Mouse (Mus musculus) heart, postnatal 0 days (tissue): ENCODE results near the gene G3bp2. TPM values are rescaled to one million over a fixed set of nuclear protein-coding genes. Genes with fewer than 3 reads are reported as not detected.
A peak's percentile ranks its signal among the peaks of the same experiment; 100 is the strongest.

Source experiments
- ATAC-seq: fragments of 200-750 bp; cut with Nextera tagmentation; 2 replicates; pipeline ENCODE4 v1.8.0; 2017; ENCODE audit warnings: low read depth, moderate number of reproducible peaks, moderate library complexity; ENCODE audit not compliant: insufficient read depth
- DNase-seq: peaks from one replicate; pipeline ENCODE4 v3.0.0-alpha.2; 2016; ENCODE audit warnings: low spot score
- H3K27ac ChIP-seq: fragments of 300-500 bp; sonication (generic); 2 replicates; pipeline ENCODE4 v1.5.1; 2014; ENCODE audit warnings: low read depth, mild to moderate bottlenecking
- H3K27me3 ChIP-seq: fragments of 300-500 bp; sonication (generic); 2 replicates; pipeline ENCODE4 v1.6.1; 2014; ENCODE audit warnings: low read length, mixed read lengths; ENCODE audit not compliant: control insufficient read depth, insufficient read depth
- H3K36me3 ChIP-seq: fragments of 300-500 bp; sonication (generic); replicated peaks from 2 replicates; pipeline ENCODE4 v1.6.1; 2014; ENCODE audit warnings: low read length, mixed read lengths; ENCODE audit not compliant: control insufficient read depth, insufficient read depth
- H3K4me1 ChIP-seq: fragments of 300-500 bp; sonication (generic); 2 replicates; pipeline ENCODE4 v1.6.1; 2014; ENCODE audit warnings: antibody characterized with exemption; ENCODE audit not compliant: control insufficient read depth, insufficient read depth
- H3K4me2 ChIP-seq: fragments of 300-500 bp; sonication (generic); 2 replicates; pipeline ENCODE4 v1.6.1; 2014; ENCODE audit warnings: low read depth, mild to moderate bottlenecking, low read length, moderate library complexity
- H3K4me3 ChIP-seq: fragments of 300-500 bp; sonication (generic); 2 replicates; pipeline ENCODE4 v1.5.1; 2014; ENCODE audit warnings: low read depth, low read length
- H3K9ac ChIP-seq: fragments of 300-500 bp; sonication (generic); replicated peaks from 2 replicates; pipeline ENCODE4 v1.6.1; 2014; ENCODE audit warnings: low read depth, low read length, mixed read lengths
- H3K9me3 ChIP-seq: fragments of 300-500 bp; sonication (generic); replicated peaks from 2 replicates; pipeline ENCODE4 v1.6.1; 2016; ENCODE audit warnings: low read length; ENCODE audit not compliant: control insufficient read depth
- CTCF ChIP-seq: IDR thresholded peaks from 2 replicates; pipeline ENCODE4 v1.5.1; 2016; ENCODE audit warnings: antibody characterized with exemption, control low read depth, low read depth
- EP300 ChIP-seq: IDR thresholded peaks from 2 replicates; pipeline ENCODE4 v1.6.1; 2016; ENCODE audit warnings: antibody characterized with exemption, low read depth
- WGBS: fragments of 180-500 bp; shearing (Covaris S2); extraction: QIAGEN DNeasy Blood & Tissue Kit; methylation state at CpG from one replicate; pipeline ENCODE4 v1.1.7; 2014; 5-methylcytosine and 5-hydroxymethylcytosine counted together
- polyA plus RNA-seq: library from polyadenylated mRNA; unstranded; fragments of >200 nt; fragmentation: Nextera tagmentation; extraction: Ambion mirVana; gene quantifications from 2 replicates; pipeline ENCODE4 v1.2.1, GENCODE M21; 2015
- total RNA-seq: library from RNA; depleted of rRNA; stranded (reverse); fragments of >200 nt; gene quantifications from 2 replicates; pipeline ENCODE4 v1.2.3, GENCODE M21; 2014; ENCODE audit warnings: low replicate concordance

G3bp2 gene
- total and polyA plus RNA-seq, 2 experiments from 2014 or later, result 32.1 to 119 TPM

GRCm38 (mm10) chr5:92080400-92080799 is 3.1 kb downstream of the G3bp2 start:
- ATAC-seq, result no peak
- Histone ChIP-seq H3K4me2 (no peak overlapping the region), H3K9me3 (no peaks in the 10 kb centered on the region), H3K9ac (no peak overlapping the region), H3K27ac (no peak overlapping the region), H3K4me3 (no peak overlapping the region), H3K27me3 (no peaks in the 10 kb centered on the region), H3K4me1 (peaks cover 22% of the 10 kb centered on the region), H3K36me3 (no peaks in the 10 kb centered on the region)
- 57% methylated on average over 1 of the region's 1 CpGs for WGBS
- TF ChIP-seq EP300 (no peak), CTCF (no peak)
- no peak for DNase-seq

- Histone ChIP-seq H3K4me1 (peaks cover 22% of the 10 kb centered on the region), H3K4me2 (no peak overlapping the region), H3K27me3 (no peaks in the 10 kb centered on the region), H3K4me3 (no peak overlapping the region), H3K9me3 (no peaks in the 10 kb centered on the region), H3K9ac (no peak overlapping the region), H3K27ac (peak overlapping the region; percentile 21), H3K36me3 (no peaks in the 10 kb centered on the region)
- ATAC-seq, result no peak
- 12% methylated on average over 1 of the region's 1 CpGs for WGBS
- no peak for TF ChIP-seq CTCF
- no peak for TF ChIP-seq EP300
- DNase-seq, result no peak
Observed at GRCm38 (mm10) chr5:92079304-92079703, 4.2 kb downstream of the G3bp2 start.

GRCm38 (mm10) chr5:92078751-92079150 is 4.8 kb downstream of the G3bp2 start:
- H3K36me3 ChIP-seq, result no peaks in the 10 kb centered on the region
- peaks cover 26% of the 10 kb centered on the region for H3K4me1 ChIP-seq
- peak overlapping the region; percentile 21 for H3K27ac ChIP-seq
- no peaks in the 10 kb centered on the region for H3K27me3 ChIP-seq
- DNase-seq (no peak), ATAC-seq (no peak)
- H3K9ac ChIP-seq, result no peak overlapping the region
- H3K4me2 ChIP-seq, result no peak overlapping the region
- TF ChIP-seq CTCF (no peak), EP300 (no peak)
- H3K4me3 ChIP-seq, result no peak overlapping the region
- no peaks in the 10 kb centered on the region for H3K9me3 ChIP-seq

- no peak for ATAC-seq
- WGBS, result 76% methylated on average over 1 of the region's 1 CpGs
- no peak overlapping the region for H3K27ac ChIP-seq
- TF ChIP-seq CTCF (no peak), EP300 (no peak)
- H3K9ac ChIP-seq, result no peak overlapping the region
- H3K36me3 ChIP-seq, result peaks cover 13% of the 10 kb centered on the region; the same call in 1 of the 2 replicates
- H3K4me1 ChIP-seq, result peaks cover 15% of the 10 kb centered on the region
- no peak overlapping the region for H3K4me3 ChIP-seq
- no peak overlapping the region for H3K4me2 ChIP-seq
- no peak for DNase-seq
- H3K27me3 ChIP-seq, result no peaks in the 10 kb centered on the region
- no peaks in the 10 kb centered on the region for H3K9me3 ChIP-seq
Observed at GRCm38 (mm10) chr5:92076273-92076672, 7.2 kb downstream of the G3bp2 start.

- no peak overlapping the region for H3K9ac ChIP-seq
- no peak overlapping the region for H3K4me2 ChIP-seq
- ATAC-seq (no peak), DNase-seq (no peak)
- H3K27ac ChIP-seq, result no peak overlapping the region
- TF ChIP-seq EP300, result no peak
- no peak for TF ChIP-seq CTCF
- no peaks in the 10 kb centered on the region for H3K27me3 ChIP-seq
- peaks cover 23% of the 10 kb centered on the region for H3K36me3 ChIP-seq
- no peak overlapping the region for H3K4me3 ChIP-seq
- no peaks in the 10 kb centered on the region for H3K9me3 ChIP-seq
- 84% methylated on average over 14 of the region's 14 CpGs for WGBS
- peaks cover 10% of the 10 kb centered on the region for H3K4me1 ChIP-seq
Observed at GRCm38 (mm10) chr5:92074061-92074460, 9.5 kb downstream of the G3bp2 start.

GRCm38 (mm10) chr5:92063192-92063591 is 20.3 kb downstream of the G3bp2 start:
- H3K36me3 ChIP-seq, result peaks cover 81% of the 10 kb centered on the region
- no peaks in the 10 kb centered on the region for H3K9me3 ChIP-seq
- WGBS, result 97% methylated on average over 2 of the region's 2 CpGs
- H3K4me1 ChIP-seq, result no peaks in the 10 kb centered on the region
- H3K27me3 ChIP-seq, result no peaks in the 10 kb centered on the region
- no peak overlapping the region for H3K4me3 ChIP-seq
- no peak overlapping the region for H3K4me2 ChIP-seq
- no peak overlapping the region for H3K27ac ChIP-seq
- no peak overlapping the region for H3K9ac ChIP-seq
- TF ChIP-seq EP300, result no peak
- peak; percentile 35; the same call in 1 of the 2 replicates for TF ChIP-seq CTCF
- no peak for DNase-seq
- no peak for ATAC-seq
